Mouse (Mus musculus) lung, postnatal 0 days (tissue): ENCODE results near the gene Apoc3. TPM values are rescaled to one million over a fixed set of nuclear protein-coding genes. Genes with fewer than 3 reads are reported as not detected.

ENCODE experiments used
- ATAC-seq: fragments of 200-750 bp; cut with Nextera tagmentation; 2 replicates; pipeline ENCODE4 v1.8.0; 2017; ENCODE audit warnings: moderate library complexity
- DNase-seq: peaks from one replicate; pipeline ENCODE4 v3.0.0-alpha.2; 2016; ENCODE audit warnings: low spot score
- H3K27ac ChIP-seq: fragments of 300-500 bp; sonication (generic); 2 replicates; pipeline ENCODE4 v1.5.1; 2014; ENCODE audit warnings: antibody characterized with exemption, mild to moderate bottlenecking, low read length, mixed read lengths
- H3K27me3 ChIP-seq: fragments of 300-500 bp; sonication (generic); replicated peaks from 2 replicates; pipeline ENCODE4 v1.6.1; 2014; ENCODE audit warnings: low read length, mixed read lengths; ENCODE audit not compliant: insufficient read depth
- H3K36me3 ChIP-seq: fragments of 300-500 bp; sonication (generic); 2 replicates; pipeline ENCODE4 v1.6.1; 2014; ENCODE audit warnings: low read length, mixed read lengths; ENCODE audit not compliant: insufficient read depth
- H3K4me1 ChIP-seq: fragments of 300-500 bp; sonication (generic); 2 replicates; pipeline ENCODE4 v1.6.1; 2014; ENCODE audit warnings: antibody characterized with exemption, low read depth, low read length, mixed read lengths; ENCODE audit not compliant: insufficient read depth
- H3K4me2 ChIP-seq: fragments of 300-500 bp; sonication (generic); replicated peaks from 2 replicates; pipeline ENCODE4 v1.6.1; 2014; ENCODE audit warnings: low read depth, mild to moderate bottlenecking, low read length, moderate library complexity, mixed read lengths
- H3K4me3 ChIP-seq: fragments of 300-500 bp; sonication (generic); 2 replicates; pipeline ENCODE4 v1.5.1; 2014; ENCODE audit warnings: low read depth, low read length
- H3K9ac ChIP-seq: fragments of 300-500 bp; sonication (generic); replicated peaks from 2 replicates; pipeline ENCODE4 v1.6.1; 2014; ENCODE audit warnings: low read depth, mild to moderate bottlenecking
- H3K9me3 ChIP-seq: fragments of 300-500 bp; sonication (generic); 2 replicates; pipeline ENCODE4 v1.6.1; 2016; ENCODE audit warnings: low read length, mixed read lengths
- CTCF ChIP-seq: IDR thresholded peaks from 2 replicates; pipeline ENCODE4 v1.5.1; 2016; ENCODE audit warnings: antibody characterized with exemption, mild to moderate bottlenecking
- EP300 ChIP-seq: IDR thresholded peaks from 2 replicates; pipeline ENCODE4 v1.6.1; 2016; ENCODE audit warnings: antibody characterized with exemption, mild to moderate bottlenecking, control low read depth
- WGBS: fragments of 180-500 bp; shearing (Covaris S2); extraction: QIAGEN DNeasy Blood & Tissue Kit; methylation state at CpG from one replicate; pipeline ENCODE4 v1.1.7; 2014; 5-methylcytosine and 5-hydroxymethylcytosine counted together
- polyA plus RNA-seq: library from polyadenylated mRNA; unstranded; fragments of >200 nt; fragmentation: Nextera tagmentation; extraction: Ambion mirVana; gene quantifications from 2 replicates; pipeline ENCODE4 v1.2.1, GENCODE M21; 2015

Apoc3 gene
- polyA plus RNA-seq, 1 experiment from 2014 or later: not detected

GRCm38 (mm10) chr9:46227064-46227614, 8.3 kb downstream of the Apoc3 start:
- Histone ChIP-seq H3K27me3 (0 out of 2 replicates have a peak, but pooled peaks cover 4% of the 10 kb centered on the region), H3K4me3 (no peak overlapping the region), H3K4me2 (no peak overlapping the region), H3K4me1 (peaks cover 7% of the 10 kb centered on the region; the same call in 1 of the 2 replicates), H3K27ac (no peak overlapping the region), H3K9me3 (no peaks in the 10 kb centered on the region), H3K9ac (no peak overlapping the region), H3K36me3 (peaks cover 7% of the 10 kb centered on the region)
- no peak for ATAC-seq
- WGBS: 87% methylated on average over 3 of the region's 3 CpGs
- no peak for DNase-seq
- no peak for TF ChIP-seq EP300
- TF ChIP-seq CTCF: no peak

DNA sequence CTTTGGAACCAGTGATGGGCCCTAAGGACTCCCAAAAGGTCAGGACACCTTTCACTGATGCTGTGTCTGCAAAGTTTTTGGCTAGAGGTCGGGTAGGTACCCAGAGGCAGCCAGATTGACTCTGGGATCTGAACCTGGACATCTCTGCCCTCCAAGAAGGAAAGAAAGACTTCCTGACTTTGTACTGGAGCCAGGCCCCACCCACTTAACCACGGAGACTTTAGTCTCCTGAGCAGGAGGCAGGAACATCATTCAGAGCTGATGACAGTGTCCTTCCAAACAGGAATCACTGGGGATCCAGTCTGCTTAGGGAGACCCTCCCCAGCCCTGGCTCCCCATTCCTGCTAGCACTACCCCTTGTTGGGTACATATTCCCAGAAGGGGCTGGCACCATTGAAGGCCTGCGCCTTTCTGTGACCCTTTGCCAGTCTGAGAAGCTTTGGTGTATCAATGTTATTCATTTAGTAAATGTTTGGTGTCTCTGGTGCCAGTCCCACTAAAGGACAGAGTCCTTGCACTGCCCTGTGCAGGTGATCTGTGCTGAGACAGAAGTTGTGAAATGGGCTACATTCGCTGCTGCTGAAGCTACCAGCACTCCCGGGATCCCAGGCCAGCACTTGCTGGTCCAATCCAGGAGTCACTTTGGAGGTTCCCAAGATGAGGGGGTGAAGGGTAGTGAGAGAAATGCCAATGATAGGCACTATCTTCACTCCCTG, 10.3 kb downstream of the Apoc3 start:
- no peak overlapping the region for H3K4me3 ChIP-seq
- no peaks in the 10 kb centered on the region for H3K9me3 ChIP-seq
- TF ChIP-seq EP300: no peak
- no peak for TF ChIP-seq CTCF
- peaks cover 4% of the 10 kb centered on the region; the same call in 1 of the 2 replicates for H3K4me1 ChIP-seq
- no peak overlapping the region for H3K4me2 ChIP-seq
- DNase-seq (no peak), ATAC-seq (no peak)
- no peak overlapping the region for H3K27ac ChIP-seq
- H3K27me3 ChIP-seq: no peaks in the 10 kb centered on the region
- WGBS: 51% methylated on average over 5 of the region's 5 CpGs
- H3K36me3 ChIP-seq: peaks cover 19% of the 10 kb centered on the region
- no peak overlapping the region for H3K9ac ChIP-seq

GRCm38 (mm10) chr9:46224101-46224500, 11.3 kb downstream of the Apoc3 start:
- WGBS: 81% methylated on average over 3 of the region's 3 CpGs
- Histone ChIP-seq H3K4me3 (no peak overlapping the region), H3K9me3 (no peaks in the 10 kb centered on the region), H3K9ac (no peak overlapping the region), H3K4me2 (no peak overlapping the region), H3K4me1 (no peaks in the 10 kb centered on the region), H3K27me3 (no peaks in the 10 kb centered on the region), H3K27ac (no peak overlapping the region), H3K36me3 (peaks cover 25% of the 10 kb centered on the region)
- TF ChIP-seq EP300 (no peak), CTCF (no peak)
- no peak for ATAC-seq
- no peak for DNase-seq

DNA sequence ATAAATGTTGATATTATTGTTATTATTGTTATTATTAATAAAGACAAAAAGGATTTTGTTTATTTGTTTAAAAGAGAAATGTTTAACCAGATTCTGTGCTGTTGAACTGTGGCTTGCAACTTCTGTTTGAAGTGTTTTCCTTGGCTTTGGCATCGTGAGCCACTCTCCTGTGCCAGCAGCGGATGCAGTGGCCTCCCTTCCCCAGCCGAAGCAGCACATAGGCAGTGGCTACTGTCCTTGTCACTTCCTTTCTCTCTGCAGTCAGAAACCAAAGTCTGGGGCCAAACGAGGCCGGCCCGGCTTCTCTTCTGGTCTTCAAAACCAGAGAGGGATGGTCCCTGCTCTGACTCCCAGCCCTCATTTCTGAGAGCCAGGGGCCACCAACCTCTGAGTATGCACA, 12.3 kb downstream of the Apoc3 start:
- Histone ChIP-seq H3K27ac (no peak overlapping the region), H3K9ac (no peak overlapping the region), H3K9me3 (no peaks in the 10 kb centered on the region), H3K4me3 (no peak overlapping the region), H3K4me1 (no peaks in the 10 kb centered on the region), H3K36me3 (peaks cover 25% of the 10 kb centered on the region), H3K4me2 (no peak overlapping the region), H3K27me3 (no peaks in the 10 kb centered on the region)
- DNase-seq (no peak), ATAC-seq (no peak)
- 73% methylated on average over 6 of the region's 6 CpGs for WGBS
- no peak for TF ChIP-seq EP300
- TF ChIP-seq CTCF: no peak

- Histone ChIP-seq H3K9me3 (no peaks in the 10 kb centered on the region), H3K4me3 (no peak overlapping the region), H3K4me2 (no peak overlapping the region), H3K36me3 (peaks cover 25% of the 10 kb centered on the region), H3K4me1 (no peaks in the 10 kb centered on the region), H3K9ac (no peak overlapping the region), H3K27ac (no peak overlapping the region), H3K27me3 (no peaks in the 10 kb centered on the region)
- TF ChIP-seq CTCF: no peak
- no peak for TF ChIP-seq EP300
- 60% methylated on average over 9 of the region's 9 CpGs for WGBS
- no peak for ATAC-seq
- DNase-seq: no peak
These were observed 17.3 kb downstream of the Apoc3 start for GRCm38 (mm10) chr9:46218176-46218575.

- ATAC-seq (no peak), DNase-seq (no peak)
- H3K27me3 ChIP-seq: no peaks in the 10 kb centered on the region
- H3K27ac ChIP-seq: no peak overlapping the region
- H3K4me2 ChIP-seq: no peak overlapping the region
- no peak overlapping the region for H3K9ac ChIP-seq
- no peaks in the 10 kb centered on the region for H3K9me3 ChIP-seq
- whole genome bisulfite sequencing: 77% methylated on average over 13 of the region's 13 CpGs
- H3K36me3 ChIP-seq: peaks cover 22% of the 10 kb centered on the region
- TF ChIP-seq CTCF (no peak), EP300 (no peak)
- H3K4me1 ChIP-seq: no peaks in the 10 kb centered on the region
- H3K4me3 ChIP-seq: no peak overlapping the region
These were observed 18.5 kb downstream of the Apoc3 start for GRCm38 (mm10) chr9:46216744-46217470.
